Mouse (Mus musculus): ENCODE data around the gene Gm5767. TPM values are rescaled to one million over a fixed set of nuclear protein-coding genes. Genes with fewer than 3 reads are reported as not detected.

The Gm5767 gene
- total and polyA plus RNA-seq, 3 experiments = not detected

DNA sequence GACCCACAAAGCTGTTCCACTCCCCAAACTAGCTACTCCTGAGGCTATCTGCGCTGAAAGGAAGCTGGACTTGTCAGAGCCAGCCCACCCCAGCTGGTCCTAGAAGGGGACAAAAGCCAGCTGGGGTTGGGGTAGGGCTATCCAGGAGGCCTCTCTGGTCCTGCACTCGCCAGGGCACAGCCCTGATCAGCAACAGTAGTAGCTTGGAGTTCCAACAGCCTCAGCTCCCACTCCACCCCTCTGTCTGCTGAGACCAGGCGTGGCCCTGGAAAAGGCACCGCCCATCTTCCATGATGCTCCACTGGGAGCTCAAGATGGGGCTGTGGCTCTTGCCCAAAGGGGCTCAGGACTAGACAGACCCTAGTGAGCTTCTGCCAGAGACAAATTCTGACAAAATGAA is 12.8 kb upstream of the Gm5767 start:
- H3K4me3 ChIP-seq (ENCODE audit: control insufficient read depth in 1 of 2, insufficient read depth in 1 of 2, low read depth in 2 of 2, low read length in 2 of 2) = no peak overlapping the region
- H3K27ac ChIP-seq (ENCODE audit: control insufficient read depth, low read depth, low read length) = no peak overlapping the region
- H3K36me3 ChIP-seq (ENCODE audit: control insufficient read depth in 1 of 2, insufficient read depth in 2 of 2, low read length in 2 of 2) = peaks cover 0 to 10% of the 10 kb centered on the region in 2 experiments; a peak in 2 of 4 replicates

GRCm38 (mm10) chr16:8668386-8668785 is 12.2 kb upstream of the Gm5767 start:
- no peaks in the 10 kb centered on the region for H3K9me3 ChIP-seq (replicated peaks; ENCODE audit: insufficient read depth, low read length)
- H3K79me2 ChIP-seq (ENCODE audit: control insufficient read depth, insufficient read depth, low read length, poor library complexity) = no peaks in the 10 kb centered on the region; the same call in none of the 2 replicates
- H3K27ac ChIP-seq (ENCODE audit: control insufficient read depth, low read depth, low read length) = no peak overlapping the region
- H3K4me1 ChIP-seq (ENCODE audit: control insufficient read depth in 1 of 2, insufficient read depth in 2 of 2, low read length in 2 of 2) = peaks cover 6 to 30% of the 10 kb centered on the region in 2 experiments
- peaks cover 0 to 15% of the 10 kb centered on the region in 2 experiments; a peak in 2 of 4 replicates for H3K36me3 ChIP-seq (ENCODE audit: control insufficient read depth in 1 of 2, insufficient read depth in 2 of 2, low read length in 2 of 2)
- no peak overlapping the region for H3K4me3 ChIP-seq (ENCODE audit: control insufficient read depth in 1 of 2, insufficient read depth in 1 of 2, low read depth in 2 of 2, low read length in 2 of 2)
- TF ChIP-seq KAT2A (conservative IDR thresholded peaks at IDR 0.05; ENCODE audit: low read depth, low read length) (no peak), TCF12 (IDR thresholded peaks at IDR 0.05; ENCODE audit: low read depth, low read length) (no peak), GATA1 (IDR thresholded peaks at IDR 0.05; ENCODE audit: low read depth, low read length) (no peak), ETS1 (IDR thresholded peaks at IDR 0.05; ENCODE audit: low read depth, low read length) (no peak)
- no peak for DNase-seq (ENCODE audit: low read depth, low spot score)
- H3K27me3 ChIP-seq (ENCODE audit: control insufficient read depth in 1 of 2, insufficient read depth in 2 of 2, low read length in 2 of 2) = no peaks in the 10 kb centered on the region
- H3K9ac ChIP-seq (ENCODE audit: control insufficient read depth, low read depth, low read length, poor library complexity, severe bottlenecking) = no peak overlapping the region

More for the DNA sequence above, 12.8 kb upstream of the Gm5767 start:
- no peak for TF ChIP-seq MAX (IDR thresholded peaks at IDR 0.05; ENCODE audit: low read length)
- no peak for TF ChIP-seq EP300 (IDR thresholded peaks at IDR 0.05; ENCODE audit: low read depth in 1 of 2, low read length in 2 of 2)
- TF ChIP-seq KAT2A (conservative IDR thresholded peaks at IDR 0.05; ENCODE audit: low read depth, low read length) = no peak
- TF ChIP-seq GATA1 (IDR thresholded peaks at IDR 0.05; ENCODE audit: low read depth, low read length) = no peak
- TF ChIP-seq ZC3H11A (IDR thresholded peaks at IDR 0.05; ENCODE audit: low read depth, low read length) = no peak
- no peak for TF ChIP-seq RCOR1 (IDR thresholded peaks at IDR 0.05; ENCODE audit: low read depth, low read length)
- Histone ChIP-seq H3K9me3 (replicated peaks; ENCODE audit: insufficient read depth, low read length) (no peaks in the 10 kb centered on the region), H3K9ac (ENCODE audit: control insufficient read depth, low read depth, low read length, poor library complexity, severe bottlenecking) (no peak overlapping the region), H3K27me3 (ENCODE audit: control insufficient read depth in 1 of 2, insufficient read depth in 2 of 2, low read length in 2 of 2) (no peaks in the 10 kb centered on the region), H3K79me2 (ENCODE audit: control insufficient read depth, insufficient read depth, low read length, poor library complexity) (no peaks in the 10 kb centered on the region; the same call in none of the 2 replicates), H3K4me1 (ENCODE audit: control insufficient read depth in 1 of 2, insufficient read depth in 2 of 2, low read length in 2 of 2) (peaks cover 6 to 25% of the 10 kb centered on the region in 2 experiments)
- no peak for DNase-seq (ENCODE audit: low read depth, low spot score)

- no peak overlapping the region for H3K4me3 ChIP-seq (ENCODE audit: control insufficient read depth in 1 of 2, insufficient read depth in 1 of 2, low read depth in 2 of 2, low read length in 2 of 2)
These were observed 11.1 kb upstream of the Gm5767 start for GRCm38 (mm10) chr16:8669432-8669831.

More at GRCm38 (mm10) chr16:8669432-8669831, 11.1 kb upstream of the Gm5767 start:
- peaks cover 0 to 16% of the 10 kb centered on the region in 2 experiments; a peak in 2 of 4 replicates for H3K36me3 ChIP-seq (ENCODE audit: control insufficient read depth in 1 of 2, insufficient read depth in 2 of 2, low read length in 2 of 2)
- no peak for TF ChIP-seq POLR2AphosphoS2 (IDR thresholded peaks at IDR 0.05; ENCODE audit: low read length)
- no peak for TF ChIP-seq EP300 (IDR thresholded peaks at IDR 0.05; ENCODE audit: low read depth in 1 of 2, low read length in 2 of 2)
- TF ChIP-seq MAZ (IDR thresholded peaks at IDR 0.05; ENCODE audit: low read depth, low read length) = no peak
- TF ChIP-seq GABPA (IDR thresholded peaks at IDR 0.05; ENCODE audit: low read depth, low read length) = no peak
- TF ChIP-seq USF1 (IDR thresholded peaks at IDR 0.05; ENCODE audit: low read depth, low read length) = no peak
- no peak overlapping the region for H3K9ac ChIP-seq (ENCODE audit: control insufficient read depth, low read depth, low read length, poor library complexity, severe bottlenecking)
- no peak for DNase-seq (ENCODE audit: low read depth, low spot score)
- H3K27me3 ChIP-seq (ENCODE audit: control insufficient read depth in 1 of 2, insufficient read depth in 2 of 2, low read length in 2 of 2) = no peaks in the 10 kb centered on the region
- peaks cover 6 to 32% of the 10 kb centered on the region in 2 experiments for H3K4me1 ChIP-seq (ENCODE audit: control insufficient read depth in 1 of 2, insufficient read depth in 2 of 2, low read length in 2 of 2)
- H3K9me3 ChIP-seq (replicated peaks; ENCODE audit: insufficient read depth, low read length) = no peaks in the 10 kb centered on the region
- no peak overlapping the region for H3K27ac ChIP-seq (ENCODE audit: control insufficient read depth, low read depth, low read length)
- H3K79me2 ChIP-seq (ENCODE audit: control insufficient read depth, insufficient read depth, low read length, poor library complexity) = no peaks in the 10 kb centered on the region; the same call in none of the 2 replicates
